Mouse (Mus musculus) kidney, embryonic 14.5 days (tissue): Measurements from ENCODE around the gene Gpc6. TPM values are rescaled to one million over a fixed set of nuclear protein-coding genes. Genes with fewer than 3 reads are reported as not detected.

Experiments
- ATAC-seq: fragments of 200-750 bp; cut with Nextera tagmentation; 2 replicates; pipeline ENCODE4 v1.8.0; 2017; ENCODE audit warnings: moderate number of reproducible peaks, mild to moderate bottlenecking, moderate TSS enrichment, moderate library complexity; ENCODE audit not compliant: low FRiP score, low TSS enrichment
- H3K27ac ChIP-seq: fragments of 300-500 bp; sonication (generic); 2 replicates; pipeline ENCODE4 v1.5.1; 2014; ENCODE audit warnings: low read depth, mild to moderate bottlenecking, low read length, moderate library complexity, mixed read lengths
- H3K27me3 ChIP-seq: fragments of 300-500 bp; sonication (generic); 2 replicates; pipeline ENCODE4 v1.6.1; 2014; ENCODE audit warnings: mild to moderate bottlenecking, low read length; ENCODE audit not compliant: control insufficient read depth, insufficient read depth
- H3K36me3 ChIP-seq: fragments of 300-500 bp; sonication (generic); 2 replicates; pipeline ENCODE4 v1.6.1; 2014; ENCODE audit warnings: low read length, mixed read lengths; ENCODE audit not compliant: control insufficient read depth, insufficient read depth
- H3K4me1 ChIP-seq: fragments of 300-500 bp; sonication (generic); 2 replicates; pipeline ENCODE4 v1.6.1; 2014; ENCODE audit warnings: low read length, mixed read lengths; ENCODE audit not compliant: control insufficient read depth, insufficient read depth
- H3K4me2 ChIP-seq: fragments of 300-500 bp; sonication (generic); replicated peaks from 2 replicates; pipeline ENCODE4 v1.6.1; 2014; ENCODE audit warnings: low read depth, mild to moderate bottlenecking, low read length
- H3K4me3 ChIP-seq: fragments of 300-500 bp; sonication (generic); 2 replicates; pipeline ENCODE4 v1.5.1; 2014; ENCODE audit warnings: mild to moderate bottlenecking, low read length
- H3K9ac ChIP-seq: fragments of 300-500 bp; sonication (generic); 2 replicates; pipeline ENCODE4 v1.6.1; 2014; ENCODE audit warnings: low read depth, mild to moderate bottlenecking, low read length, moderate library complexity
- H3K9me3 ChIP-seq: fragments of 300-500 bp; sonication (generic); 2 replicates; pipeline ENCODE4 v1.6.1; 2016; ENCODE audit warnings: low read length; ENCODE audit not compliant: control insufficient read depth
- WGBS: fragments of 180-500 bp; shearing (Covaris S2); extraction: QIAGEN DNeasy Blood & Tissue Kit; methylation state at CpG from one replicate; pipeline ENCODE4 v1.1.7; 2014; 5-methylcytosine and 5-hydroxymethylcytosine counted together
- polyA plus RNA-seq: library from polyadenylated mRNA; unstranded; fragments of >200 nt; fragmentation: Nextera tagmentation; extraction: Ambion mirVana; gene quantifications from 2 replicates; pipeline ENCODE4 v1.2.1, GENCODE M21; 2014

The Gpc6 gene
- polyA plus RNA-seq, 1 experiment from 2014 or later: 71.8 TPM

DNA sequence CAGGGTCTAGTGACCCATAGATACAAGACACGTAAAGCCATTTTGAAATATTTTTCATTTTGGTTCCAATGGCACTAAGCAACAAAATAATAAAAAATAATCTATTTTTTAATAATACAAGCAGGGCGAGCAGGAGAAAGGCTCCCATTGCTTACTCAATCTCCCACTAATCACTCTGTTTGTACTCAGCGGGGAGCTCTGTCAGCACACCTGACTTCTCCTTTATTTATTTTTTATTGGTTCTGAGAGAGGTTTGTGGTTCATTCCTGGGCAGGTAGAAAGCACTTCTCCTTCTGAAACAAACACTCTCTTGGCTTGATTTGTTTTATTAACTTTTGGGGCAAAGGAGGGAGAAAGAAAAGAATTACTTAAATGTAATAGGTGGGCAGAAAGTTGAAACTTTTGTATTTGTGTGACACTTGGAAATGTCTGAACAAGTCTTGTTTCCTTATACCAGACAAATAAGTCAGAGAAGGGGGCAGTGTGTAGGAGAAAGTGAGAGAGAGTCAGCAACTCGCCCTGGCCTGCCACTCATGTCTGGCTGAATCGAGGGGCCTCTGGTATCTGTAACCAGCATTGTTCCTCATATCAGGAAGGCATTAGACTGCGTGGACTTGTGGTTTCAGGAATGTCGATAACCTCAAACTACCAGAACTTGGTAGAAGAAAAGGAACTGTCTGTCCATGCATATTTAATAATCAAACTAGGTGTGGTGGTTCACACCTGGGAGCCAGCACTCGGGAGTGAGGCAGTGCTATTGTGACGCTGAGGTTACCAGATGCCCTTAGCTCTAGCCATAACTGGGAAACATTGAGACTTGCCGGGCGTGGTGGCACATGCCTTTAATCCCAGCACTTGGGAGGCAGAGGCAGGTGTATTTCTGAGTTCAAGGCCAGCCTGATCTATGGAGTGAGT lies 924.7 kb downstream of the Gpc6 start:
- Histone ChIP-seq H3K9me3 (no peaks in the 10 kb centered on the region), H3K27ac (no peak overlapping the region), H3K27me3 (no peaks in the 10 kb centered on the region), H3K9ac (no peak overlapping the region), H3K4me3 (no peak overlapping the region), H3K36me3 (no peaks in the 10 kb centered on the region), H3K4me2 (no peak overlapping the region), H3K4me1 (no peaks in the 10 kb centered on the region)
- ATAC-seq: no peak
- WGBS: 87% methylated on average over 11 of the region's 11 CpGs

DNA sequence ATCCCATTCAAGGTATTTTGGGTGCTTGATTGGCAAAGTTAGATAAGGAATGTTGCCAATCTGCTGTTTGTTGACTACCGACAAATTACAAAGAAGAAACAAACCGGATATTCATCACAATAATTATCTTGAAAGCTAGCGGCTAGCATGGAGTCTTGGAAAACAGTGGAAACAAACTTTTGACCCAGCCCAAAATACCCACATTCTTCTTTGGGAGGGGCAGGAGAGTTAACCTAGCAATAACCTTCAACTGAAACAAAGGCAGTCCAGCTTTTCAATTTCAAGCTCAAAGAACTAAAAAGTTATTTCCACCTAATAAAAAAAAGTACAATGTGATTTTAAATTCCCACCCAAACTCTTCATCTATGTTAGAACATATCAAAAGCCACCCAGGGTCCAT lies 927.2 kb downstream of the Gpc6 start:
- no peak overlapping the region for H3K9ac ChIP-seq
- H3K27ac ChIP-seq: no peak overlapping the region
- no peak overlapping the region for H3K4me3 ChIP-seq
- H3K27me3 ChIP-seq: no peaks in the 10 kb centered on the region
- no peak for ATAC-seq
- no peaks in the 10 kb centered on the region for H3K36me3 ChIP-seq
- 0 out of 2 replicates have a peak, but pooled peaks cover 3% of the 10 kb centered on the region for H3K9me3 ChIP-seq
- H3K4me2 ChIP-seq: no peak overlapping the region
- WGBS: 85% methylated on average over 3 of the region's 3 CpGs
- no peaks in the 10 kb centered on the region for H3K4me1 ChIP-seq

DNA sequence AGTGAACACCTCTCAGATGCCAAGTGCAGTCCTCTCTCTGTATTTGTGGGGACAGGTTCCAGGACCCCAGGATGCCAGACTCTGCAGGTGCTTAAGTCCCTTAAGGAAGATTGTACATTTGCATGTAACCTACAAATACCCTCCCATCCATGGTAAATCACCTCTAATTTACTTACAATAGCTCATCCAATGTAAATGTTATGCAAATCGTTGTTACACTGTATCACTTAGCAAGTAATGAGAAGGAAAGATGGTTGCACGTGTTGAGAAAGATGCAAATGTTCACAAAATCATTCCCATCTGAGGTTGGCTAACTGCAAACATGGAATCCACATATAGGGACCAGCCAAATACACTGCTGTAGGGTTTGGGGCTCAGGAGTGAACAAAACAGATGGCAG lies 927.7 kb downstream of the Gpc6 start:
- 95% methylated on average over 2 of the region's 2 CpGs for WGBS
- no peaks in the 10 kb centered on the region for H3K4me1 ChIP-seq
- 0 out of 2 replicates have a peak, but pooled peaks cover 3% of the 10 kb centered on the region for H3K9me3 ChIP-seq
- H3K4me2 ChIP-seq: no peak overlapping the region
- no peaks in the 10 kb centered on the region for H3K36me3 ChIP-seq
- ATAC-seq: no peak
- no peaks in the 10 kb centered on the region for H3K27me3 ChIP-seq
- H3K27ac ChIP-seq: no peak overlapping the region
- H3K9ac ChIP-seq: no peak overlapping the region
- H3K4me3 ChIP-seq: no peak overlapping the region

DNA sequence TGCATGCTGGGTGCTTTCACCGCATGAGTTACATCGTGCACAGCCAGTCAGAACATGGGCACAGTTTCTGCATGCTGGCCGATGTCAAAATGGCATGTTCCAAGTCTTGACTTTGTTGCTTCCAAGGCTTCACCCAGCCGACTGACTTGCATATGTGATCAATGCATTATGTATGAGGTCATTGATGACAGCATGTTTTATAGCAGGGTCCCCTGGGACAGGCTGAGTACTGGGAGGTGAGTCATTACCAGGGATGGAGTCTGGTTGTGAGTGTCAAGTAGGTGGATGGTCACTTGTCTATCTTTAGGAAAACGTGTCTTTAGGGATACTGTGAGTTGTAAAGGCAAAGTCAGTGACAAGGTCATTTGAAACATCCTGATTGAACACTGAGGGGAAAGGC lies 929.4 kb downstream of the Gpc6 start:
- Histone ChIP-seq H3K27me3 (no peaks in the 10 kb centered on the region), H3K4me3 (no peak overlapping the region), H3K9ac (no peak overlapping the region), H3K4me1 (no peaks in the 10 kb centered on the region), H3K36me3 (no peaks in the 10 kb centered on the region), H3K9me3 (0 out of 2 replicates have a peak, but pooled peaks cover 3% of the 10 kb centered on the region), H3K4me2 (no peak overlapping the region), H3K27ac (no peak overlapping the region)
- WGBS: 89% methylated on average over 5 of the region's 5 CpGs
- ATAC-seq: no peak

DNA sequence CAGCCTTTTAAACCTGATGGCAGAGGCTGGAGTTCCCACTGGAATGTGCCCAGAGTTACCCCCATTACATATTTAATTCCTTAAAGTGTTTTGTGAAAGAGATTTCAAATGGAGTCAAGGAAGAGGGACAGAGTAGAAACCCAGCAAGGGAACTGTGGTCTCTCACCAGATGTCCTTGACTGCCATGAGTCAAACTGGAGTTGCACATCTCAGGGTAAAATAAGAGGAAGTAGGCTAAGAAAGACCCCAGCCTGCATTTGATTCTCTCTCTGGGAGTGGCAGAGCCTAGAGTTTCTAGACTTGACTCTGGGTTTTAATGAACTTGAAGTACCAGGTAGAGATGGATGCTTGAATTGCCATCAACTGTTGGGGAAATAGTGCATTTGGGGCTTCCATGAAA lies 946.2 kb downstream of the Gpc6 start:
- no peak overlapping the region for H3K4me3 ChIP-seq
- H3K4me2 ChIP-seq: no peak overlapping the region
- H3K36me3 ChIP-seq: no peaks in the 10 kb centered on the region
- H3K9me3 ChIP-seq: no peaks in the 10 kb centered on the region
- no peaks in the 10 kb centered on the region for H3K4me1 ChIP-seq
- no peak overlapping the region for H3K27ac ChIP-seq
- H3K27me3 ChIP-seq: no peaks in the 10 kb centered on the region
- no peak for ATAC-seq
- no peak overlapping the region for H3K9ac ChIP-seq

DNA sequence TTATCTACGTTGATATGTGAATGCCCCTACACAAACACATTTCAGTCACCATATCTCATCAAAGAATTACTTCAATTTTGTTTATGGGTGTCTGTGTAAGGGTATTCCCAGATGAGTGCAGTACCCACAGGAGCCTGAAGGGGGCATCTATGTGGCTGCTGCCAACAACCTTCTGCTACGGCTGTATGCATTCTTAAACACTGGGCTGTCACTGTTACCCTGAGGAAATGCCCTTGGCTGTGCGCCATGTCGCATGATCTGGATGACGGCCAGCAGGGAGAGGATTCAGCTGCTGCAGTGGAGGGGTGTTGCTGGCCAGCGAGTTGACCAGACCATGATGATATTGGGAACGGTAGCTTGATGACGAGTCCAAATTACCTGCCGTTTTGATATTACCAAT lies 954.2 kb downstream of the Gpc6 start:
- ATAC-seq: no peak
- WGBS: 86% methylated on average over 9 of the region's 9 CpGs
- H3K36me3 ChIP-seq: no peaks in the 10 kb centered on the region

DNA sequence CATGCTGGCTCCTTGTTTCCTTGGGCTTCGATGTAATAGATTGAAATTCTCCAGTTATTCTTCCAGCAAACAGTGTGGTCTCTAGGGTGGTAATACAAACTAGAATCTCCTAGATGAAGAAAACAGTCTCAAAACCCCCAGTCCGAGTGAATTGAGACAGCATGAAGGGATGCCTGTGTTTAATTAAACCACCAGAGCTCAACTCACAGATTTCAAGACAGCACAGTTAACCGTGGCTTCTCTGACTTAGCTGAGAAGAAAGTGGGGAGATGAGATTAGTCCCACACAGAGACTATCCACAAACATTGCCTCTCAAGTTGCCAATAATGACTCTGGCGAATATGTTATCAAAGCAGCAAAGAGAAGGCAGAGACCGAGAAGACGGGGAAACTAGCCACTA lies 956.0 kb downstream of the Gpc6 start:
- H3K4me1 ChIP-seq: no peaks in the 10 kb centered on the region
- no peak overlapping the region for H3K4me2 ChIP-seq
- no peaks in the 10 kb centered on the region for H3K27me3 ChIP-seq
- WGBS: 78% methylated on average over 6 of the region's 6 CpGs
- no peak overlapping the region for H3K27ac ChIP-seq
- no peaks in the 10 kb centered on the region for H3K9me3 ChIP-seq
- H3K36me3 ChIP-seq: no peaks in the 10 kb centered on the region
- H3K9ac ChIP-seq: no peak overlapping the region
- no peak overlapping the region for H3K4me3 ChIP-seq
- ATAC-seq: no peak

More for the DNA sequence above, 954.2 kb downstream of the Gpc6 start:
- Histone ChIP-seq H3K9me3 (no peaks in the 10 kb centered on the region), H3K4me3 (no peak overlapping the region), H3K4me1 (no peaks in the 10 kb centered on the region), H3K27ac (no peak overlapping the region), H3K27me3 (no peaks in the 10 kb centered on the region), H3K9ac (no peak overlapping the region), H3K4me2 (no peak overlapping the region)

DNA sequence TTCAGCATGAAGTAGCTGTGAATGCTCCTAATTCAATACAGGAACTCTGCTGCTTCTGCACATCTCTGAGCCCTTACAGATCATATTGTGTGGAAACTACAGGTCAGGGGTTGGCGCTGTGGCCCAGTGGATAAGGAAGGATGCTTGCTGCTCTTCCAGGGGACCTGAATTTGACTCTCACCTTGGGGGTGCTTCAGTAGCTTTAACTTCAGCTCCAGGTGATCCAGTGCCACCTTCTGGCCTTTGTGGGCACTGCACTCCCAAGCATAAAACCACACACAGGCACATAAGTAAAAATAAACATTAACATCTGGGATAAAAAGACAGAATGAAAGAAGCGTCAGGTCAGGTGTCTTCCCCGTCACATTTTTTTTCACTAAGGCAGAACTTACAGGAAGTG lies 957.1 kb downstream of the Gpc6 start:
- 60% methylated on average over 3 of the region's 3 CpGs for WGBS
- no peak for ATAC-seq

DNA sequence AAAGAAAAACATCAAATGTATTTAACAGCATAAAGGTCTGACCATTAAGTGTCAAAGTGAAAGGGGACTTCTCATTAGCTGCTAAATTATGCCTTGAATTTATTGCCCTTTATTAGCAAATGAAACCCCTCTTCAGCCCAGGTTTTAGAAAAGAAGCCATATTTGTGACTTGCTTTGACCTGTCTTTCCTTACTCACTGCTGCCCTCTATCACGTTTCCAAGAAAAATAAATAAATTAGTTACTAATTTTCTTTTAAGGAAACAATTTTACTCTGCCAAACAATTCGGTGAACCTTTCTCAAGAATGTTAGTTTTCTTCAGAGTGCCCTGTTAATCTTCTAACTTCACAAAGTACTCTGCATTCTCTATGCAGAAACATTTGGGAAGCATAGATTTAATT lies 964.5 kb downstream of the Gpc6 start:
- no peak overlapping the region for H3K9ac ChIP-seq
- no peaks in the 10 kb centered on the region for H3K27me3 ChIP-seq
- no peaks in the 10 kb centered on the region for H3K4me1 ChIP-seq
- no peaks in the 10 kb centered on the region for H3K36me3 ChIP-seq
- no peak overlapping the region for H3K4me2 ChIP-seq
- H3K4me3 ChIP-seq: no peak overlapping the region
- 52% methylated on average over 2 of the region's 2 CpGs for WGBS
- H3K9me3 ChIP-seq: no peaks in the 10 kb centered on the region
- no peak overlapping the region for H3K27ac ChIP-seq
- ATAC-seq: no peak

More for the DNA sequence above, 957.1 kb downstream of the Gpc6 start:
- Histone ChIP-seq H3K36me3 (no peaks in the 10 kb centered on the region), H3K9me3 (no peaks in the 10 kb centered on the region), H3K4me1 (no peaks in the 10 kb centered on the region), H3K4me2 (no peak overlapping the region), H3K9ac (no peak overlapping the region), H3K4me3 (no peak overlapping the region), H3K27ac (no peak overlapping the region), H3K27me3 (no peaks in the 10 kb centered on the region)
